Mouse (Mus musculus): ENCODE measurements around the gene Tmem270.
"Not testable (repeated sequence)": the region's sequence is repeated elsewhere in the genome, so short reads cannot be mapped to it uniquely, and the experiment has no call there.

- TF ChIP-seq CTCF, POLR2A (IDR thresholded peaks at IDR 0.05; ENCODE audit: extremely low read depth, insufficient read depth, low read length): not testable (repeated sequence)
These were observed 33.0 kb upstream of the Tmem270 start for GRCm38 (mm10) chr5:134939554-134939953.

Measured in cortical plate, adult 2 months (tissue).